Mouse (Mus musculus): ENCODE results near the gene Zrsr1. TPM values are rescaled to one million over a fixed set of nuclear protein-coding genes. Genes with fewer than 3 reads are reported as not detected.

Gene Zrsr1
- polyA plus RNA-seq, 1 experiment = 5.6 TPM

- no peak for TF ChIP-seq CEBPB (IDR thresholded peaks at IDR 0.05; ENCODE audit: insufficient read depth, poor library complexity, severe bottlenecking)
- TF ChIP-seq E2F4 (IDR thresholded peaks at IDR 0.05; ENCODE audit: insufficient read depth) = no peak
- TF ChIP-seq POLR2AphosphoS2 (IDR thresholded peaks at IDR 0.05; ENCODE audit: insufficient read length, low read depth) = no peak
- TF ChIP-seq SRF (IDR thresholded peaks at IDR 0.05; ENCODE audit: control insufficient read depth, insufficient read length, low read depth) = no peak
- no peak for TF ChIP-seq TCF3 (IDR thresholded peaks at IDR 0.05; ENCODE audit: insufficient read length, low read depth)
- no peak for TF ChIP-seq MYOG (IDR thresholded peaks at IDR 0.05; ENCODE audit: control insufficient read depth in 1 of 3, insufficient read depth in 1 of 3, insufficient read length in 2 of 3, low read depth in 2 of 3)
- no peak for TF ChIP-seq MAX (IDR thresholded peaks at IDR 0.05; ENCODE audit: low read depth)
- no peak for TF ChIP-seq POLR2A (IDR thresholded peaks at IDR 0.05; ENCODE audit: insufficient read length, low read depth)
- TF ChIP-seq REST (IDR thresholded peaks at IDR 0.05; ENCODE audit: insufficient read depth, insufficient read length) = no peak
- TF ChIP-seq USF1 (IDR thresholded peaks at IDR 0.05; ENCODE audit: low read depth) = no peak
- Histone ChIP-seq H3K4me3 (no peak overlapping the region), H3K79me2 (ENCODE audit: control insufficient read depth, insufficient read depth) (peaks cover 45% of the 10 kb centered on the region), H3ac (ENCODE audit: control insufficient read depth, insufficient read length) (no peak overlapping the region), H3K4me2 (ENCODE audit: low read depth) (no peak overlapping the region), H3K36me3 (ENCODE audit: control insufficient read depth, insufficient read depth) (peaks cover 9% of the 10 kb centered on the region), H3K27me3 (ENCODE audit: control insufficient read depth, insufficient read depth, insufficient read length) (no peaks in the 10 kb centered on the region)
Observed at GRCm38 (mm10) chr11:22964401-22964800, 7.4 kb upstream of the Zrsr1 start.

GRCm38 (mm10) chr11:22965503-22965902, 6.3 kb upstream of the Zrsr1 start:
- H3K36me3 ChIP-seq (ENCODE audit: control insufficient read depth, insufficient read depth) = peaks cover 9% of the 10 kb centered on the region
- H3K79me2 ChIP-seq (ENCODE audit: control insufficient read depth, insufficient read depth) = peaks cover 50% of the 10 kb centered on the region
- H3K4me3 ChIP-seq = no peak overlapping the region
- H3K4me2 ChIP-seq (ENCODE audit: low read depth) = peak overlapping the region; percentile 43
- H3K27me3 ChIP-seq (ENCODE audit: control insufficient read depth, insufficient read depth, insufficient read length) = no peaks in the 10 kb centered on the region
- TF ChIP-seq MAX (IDR thresholded peaks at IDR 0.05; ENCODE audit: low read depth) (no peak), MYOD1 (IDR thresholded peaks at IDR 0.05; ENCODE audit: control insufficient read depth in 1 of 3, insufficient read length in 2 of 3, low read depth in 2 of 3) (no peak), USF1 (IDR thresholded peaks at IDR 0.05; ENCODE audit: low read depth) (no peak), MYOG (IDR thresholded peaks at IDR 0.05; ENCODE audit: control insufficient read depth in 1 of 3, insufficient read depth in 1 of 3, insufficient read length in 2 of 3, low read depth in 2 of 3) (no peak), REST (IDR thresholded peaks at IDR 0.05; ENCODE audit: insufficient read depth, insufficient read length) (no peak), CEBPB (IDR thresholded peaks at IDR 0.05; ENCODE audit: insufficient read depth, poor library complexity, severe bottlenecking) (no peak), TCF12 (IDR thresholded peaks at IDR 0.05; ENCODE audit: insufficient read depth, poor library complexity, severe bottlenecking) (no peak), SRF (IDR thresholded peaks at IDR 0.05; ENCODE audit: control insufficient read depth, insufficient read length, low read depth) (no peak), E2F4 (IDR thresholded peaks at IDR 0.05; ENCODE audit: insufficient read depth) (no peak)
- H3ac ChIP-seq (ENCODE audit: control insufficient read depth, insufficient read length) = no peak overlapping the region

- Histone ChIP-seq H3K27me3 (ENCODE audit: control insufficient read depth, insufficient read depth, insufficient read length) (no peaks in the 10 kb centered on the region), H3K4me2 (ENCODE audit: low read depth) (no peak overlapping the region), H3K36me3 (ENCODE audit: control insufficient read depth, insufficient read depth) (peaks cover 9% of the 10 kb centered on the region), H3ac (ENCODE audit: control insufficient read depth, insufficient read length) (no peak overlapping the region), H3K4me3 (no peak overlapping the region), H3K79me2 (ENCODE audit: control insufficient read depth, insufficient read depth) (peaks cover 59% of the 10 kb centered on the region)
- TF ChIP-seq TCF12 (IDR thresholded peaks at IDR 0.05; ENCODE audit: insufficient read depth, poor library complexity, severe bottlenecking) = no peak
Observed at GRCm38 (mm10) chr11:22969486-22969885, 2.3 kb upstream of the Zrsr1 start.

GRCm38 (mm10) chr11:22970546-22970945, 1.3 kb upstream of the Zrsr1 start:
- peaks cover 68% of the 10 kb centered on the region for H3K79me2 ChIP-seq (ENCODE audit: control insufficient read depth, insufficient read depth)
- no peak overlapping the region for H3ac ChIP-seq (ENCODE audit: control insufficient read depth, insufficient read length)
- no peak for TF ChIP-seq MAX (IDR thresholded peaks at IDR 0.05; ENCODE audit: low read depth)
- TF ChIP-seq TCF3 (IDR thresholded peaks at IDR 0.05; ENCODE audit: insufficient read length, low read depth) = no peak
- no peak overlapping the region for H3K4me3 ChIP-seq
- peaks cover 9% of the 10 kb centered on the region for H3K36me3 ChIP-seq (ENCODE audit: control insufficient read depth, insufficient read depth)
- H3K27me3 ChIP-seq (ENCODE audit: control insufficient read depth, insufficient read depth, insufficient read length) = no peaks in the 10 kb centered on the region
- no peak overlapping the region for H3K4me2 ChIP-seq (ENCODE audit: low read depth)

- peak overlapping the region; percentile 77 for H3K4me2 ChIP-seq (ENCODE audit: low read depth)
- H3K4me3 ChIP-seq = peak overlapping the region; percentile 64
- peak overlapping the region; percentile 11 for H3ac ChIP-seq (ENCODE audit: control insufficient read depth, insufficient read length)
- peaks cover 78% of the 10 kb centered on the region for H3K79me2 ChIP-seq (ENCODE audit: control insufficient read depth, insufficient read depth)
- no peaks in the 10 kb centered on the region for H3K27me3 ChIP-seq (ENCODE audit: control insufficient read depth, insufficient read depth, insufficient read length)
- TF ChIP-seq REST (IDR thresholded peaks at IDR 0.05; ENCODE audit: insufficient read depth, insufficient read length) = no peak
- TF ChIP-seq POLR2AphosphoS2 (IDR thresholded peaks at IDR 0.05; ENCODE audit: insufficient read length, low read depth) = peak; percentile 90
- TF ChIP-seq SRF (IDR thresholded peaks at IDR 0.05; ENCODE audit: control insufficient read depth, insufficient read length, low read depth) = no peak
- TF ChIP-seq TCF12 (IDR thresholded peaks at IDR 0.05; ENCODE audit: insufficient read depth, poor library complexity, severe bottlenecking) = no peak
- TF ChIP-seq POLR2A (IDR thresholded peaks at IDR 0.05; ENCODE audit: insufficient read length, low read depth) = peak; percentile 64
- peak in 1 of 3 experiments; percentile 18 for TF ChIP-seq MYOD1 (IDR thresholded peaks at IDR 0.05; ENCODE audit: control insufficient read depth in 1 of 3, insufficient read length in 2 of 3, low read depth in 2 of 3)
- peak; percentile 98 for TF ChIP-seq CEBPB (IDR thresholded peaks at IDR 0.05; ENCODE audit: insufficient read depth, poor library complexity, severe bottlenecking)
- TF ChIP-seq MYOG (IDR thresholded peaks at IDR 0.05; ENCODE audit: control insufficient read depth in 1 of 3, insufficient read depth in 1 of 3, insufficient read length in 2 of 3, low read depth in 2 of 3) = no peak
- TF ChIP-seq USF1 (IDR thresholded peaks at IDR 0.05; ENCODE audit: low read depth) = no peak
- no peak for TF ChIP-seq MAX (IDR thresholded peaks at IDR 0.05; ENCODE audit: low read depth)
- TF ChIP-seq E2F4 (IDR thresholded peaks at IDR 0.05; ENCODE audit: insufficient read depth) = no peak
- TF ChIP-seq TCF3 (IDR thresholded peaks at IDR 0.05; ENCODE audit: insufficient read length, low read depth) = no peak
- H3K36me3 ChIP-seq (ENCODE audit: control insufficient read depth, insufficient read depth) = no peaks in the 10 kb centered on the region
Observed at GRCm38 (mm10) chr11:22972746-22973526, 1.1 kb downstream of the Zrsr1 start.
